Mouse (Mus musculus) bone marrow macrophage, adult 2 months (primary cell): ENCODE measurements around the gene Nsun2.

Experiments used
- CTCF ChIP-seq: IDR thresholded peaks from 2 replicates; pipeline ENCODE4 v1.5.1; 2012; ENCODE audit warnings: low read depth, mild to moderate bottlenecking, low read length, moderate library complexity
- POLR2A ChIP-seq: IDR thresholded peaks from 2 replicates; pipeline ENCODE4 v1.6.1; 2012; ENCODE audit warnings: mild to moderate bottlenecking, low read depth, low read length, borderline replicate concordance

DNA sequence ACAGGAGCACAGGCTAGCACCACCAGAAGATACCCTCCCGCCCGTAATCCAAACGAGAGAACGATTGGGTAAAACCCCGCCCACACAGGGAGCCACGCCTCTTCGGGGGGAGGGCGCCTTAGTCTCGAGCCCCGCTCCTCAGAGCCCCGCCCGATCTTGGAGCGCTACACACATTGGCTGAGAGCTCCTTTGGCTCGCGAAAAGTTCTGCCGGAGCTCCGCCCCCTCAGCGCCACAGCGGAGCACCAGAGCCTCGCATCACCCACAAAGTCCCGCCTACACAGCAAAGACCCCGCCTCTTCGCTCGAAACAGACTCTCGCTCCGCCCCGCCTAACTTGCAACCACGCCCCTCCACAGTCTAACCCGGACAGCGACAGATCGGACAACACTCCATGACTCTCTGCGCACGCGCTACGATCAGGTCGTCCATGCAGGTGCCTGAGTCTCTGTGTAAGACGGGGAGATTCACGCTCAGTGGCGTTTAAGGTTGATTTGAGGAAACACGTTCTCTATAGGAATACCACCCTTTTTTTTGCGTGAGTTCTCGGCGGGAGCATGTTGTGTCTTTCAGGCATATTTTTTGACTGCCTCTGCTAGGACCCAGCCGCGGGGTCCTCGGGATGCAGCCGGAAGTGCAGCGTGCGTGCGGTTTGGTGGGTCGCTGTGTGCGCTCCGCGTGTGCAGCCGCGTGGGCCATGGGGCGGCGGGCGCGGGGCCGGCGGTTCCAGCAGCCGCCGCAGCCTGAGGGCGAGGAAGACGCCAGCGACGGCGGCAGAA is 78.0 kb downstream of the Nsun2 start, which contains the start of gene Srd5a1:
- TF ChIP-seq POLR2A (no peak), CTCF (no peak)
